Mouse (Mus musculus) T-helper 2 cell (primary cell): Measurements from ENCODE around the gene Tmem63c.

Experiments
- in situ Hi-C: fragments of 300-600 bp; cut with MboI, MseI; formaldehyde crosslinking; loops from one replicate; pipeline ENCODE4 v1.15.1; 2025; ENCODE audit warnings: high pct_unique_total_duplicates

The Tmem63c gene

GRCm38 (mm10) chr12:87000840-87001176, 20.3 kb upstream of the Tmem63c start:
- in situ Hi-C loops = no loop called here

DNA sequence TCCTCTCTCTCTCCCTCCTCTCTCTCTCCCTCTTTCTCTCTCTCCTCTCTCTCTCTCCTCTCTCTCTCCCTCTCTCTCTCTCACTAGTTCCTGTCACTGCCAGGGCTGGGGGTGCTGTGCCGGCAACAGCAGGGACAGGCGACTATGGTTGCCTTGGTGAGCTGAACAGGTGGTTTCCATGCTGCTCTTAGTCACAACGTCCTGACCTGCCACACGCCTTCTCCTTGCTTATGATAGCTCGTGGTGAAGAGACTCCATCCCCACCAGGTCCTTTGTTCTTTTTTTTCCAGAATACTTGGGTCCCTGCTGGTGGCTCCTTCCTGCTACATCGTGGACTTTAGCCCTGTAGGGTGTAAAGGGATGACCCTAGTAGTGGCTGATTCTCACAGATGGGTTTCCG, 18.9 kb upstream of the Tmem63c start:
- in situ Hi-C loops = no loop called here

- in situ Hi-C loops = no loop called here
These were observed 18.3 kb upstream of the Tmem63c start for GRCm38 (mm10) chr12:87002815-87003214.

- in situ Hi-C loops = no loop called here
These were observed 17.5 kb upstream of the Tmem63c start for GRCm38 (mm10) chr12:87003606-87004005.

DNA sequence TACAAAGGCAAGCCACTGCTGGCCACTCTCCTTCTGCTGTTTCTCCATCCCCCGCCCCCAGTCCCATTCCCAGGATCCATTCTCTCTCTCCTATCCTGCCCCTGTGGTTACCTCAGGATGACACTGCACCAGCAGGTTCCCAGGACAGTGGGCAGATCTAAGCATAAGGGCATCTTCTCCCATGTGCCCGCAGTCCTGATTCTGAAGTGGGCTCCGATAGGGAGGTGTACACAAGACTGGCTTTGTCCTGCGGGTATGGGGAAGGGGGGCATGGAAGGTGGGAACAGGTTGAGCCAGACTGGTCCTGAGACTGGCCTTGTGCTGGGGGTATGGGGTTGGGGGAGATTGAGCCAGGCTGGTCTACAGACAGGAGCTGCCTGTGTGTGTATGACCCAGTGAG, 16.5 kb upstream of the Tmem63c start:
- in situ Hi-C loops = no loop called here

- in situ Hi-C loops = no loop called here
These were observed 4.1 kb upstream of the Tmem63c start for GRCm38 (mm10) chr12:87017041-87017440.

DNA sequence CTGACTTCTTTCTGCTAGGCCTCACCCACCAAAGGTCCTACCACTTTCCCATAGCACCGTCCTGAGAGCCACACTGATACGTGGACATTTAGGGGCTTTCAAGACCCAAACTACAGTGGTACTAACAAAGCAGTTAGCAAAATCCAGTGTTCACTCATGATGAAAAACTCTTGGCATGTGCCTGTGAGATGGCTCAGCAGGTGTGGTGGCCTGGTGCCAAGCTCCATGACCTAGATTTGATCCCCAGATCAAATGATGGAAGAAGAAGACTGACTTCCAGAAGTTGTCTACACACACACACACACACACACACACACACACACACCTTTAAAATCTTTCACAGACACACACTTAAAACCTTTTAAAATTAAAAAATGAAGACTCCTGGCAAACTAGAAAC, 2.4 kb upstream of the Tmem63c start:
- in situ Hi-C loops = no loop called here

DNA sequence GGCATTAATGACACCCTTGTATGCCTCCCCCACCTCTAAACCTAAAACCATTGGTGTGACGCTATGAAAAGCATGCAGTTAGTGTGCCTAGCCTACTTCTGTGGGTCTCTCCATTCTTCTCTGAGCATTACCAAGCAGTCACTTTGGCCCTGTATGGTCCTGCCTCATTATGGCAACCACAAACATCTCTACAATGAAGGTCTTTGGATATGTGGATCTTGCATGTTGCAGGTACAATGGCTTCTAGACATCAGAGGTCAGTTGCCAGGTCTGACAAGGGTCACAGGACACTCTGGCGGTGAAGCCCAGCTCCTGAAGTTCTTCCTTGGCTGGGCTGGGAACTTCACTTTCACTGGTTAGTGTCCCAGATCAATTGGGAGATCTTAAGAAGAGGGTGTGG, 866 bp downstream of the Tmem63c start:
- in situ Hi-C loops = no loop called here

- in situ Hi-C loops = no loop called here
These were observed 2.3 kb downstream of the Tmem63c start for GRCm38 (mm10) chr12:87023456-87023855.

- in situ Hi-C loops = no loop called here
These were observed 5.2 kb downstream of the Tmem63c start for GRCm38 (mm10) chr12:87026109-87026870.

GRCm38 (mm10) chr12:87026871-87027240, 5.7 kb downstream of the Tmem63c start:
- in situ Hi-C loops = no loop called here

DNA sequence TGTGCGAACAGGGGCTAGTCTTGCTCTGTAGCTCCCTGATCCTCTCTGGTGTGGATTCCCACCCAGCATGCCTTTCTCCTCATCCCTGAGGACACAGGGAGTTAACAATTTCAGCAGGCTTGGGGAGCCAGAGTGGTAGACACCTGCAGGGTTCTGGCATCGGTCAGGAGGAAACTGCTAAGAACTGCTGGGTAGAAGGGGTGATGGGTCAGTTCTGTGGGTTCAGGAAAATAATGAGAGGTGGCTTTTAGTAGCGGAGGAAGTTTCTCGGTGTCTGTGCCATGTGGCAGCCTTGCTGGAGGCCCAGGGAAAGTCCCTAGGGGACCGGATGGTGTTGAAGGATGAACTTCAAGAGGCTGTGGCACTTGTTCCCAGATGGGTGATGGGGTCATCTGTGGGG, 6.3 kb downstream of the Tmem63c start:
- in situ Hi-C loops = no loop called here

GRCm38 (mm10) chr12:87028068-87028467, 6.9 kb downstream of the Tmem63c start:
- in situ Hi-C loops = no loop called here

DNA sequence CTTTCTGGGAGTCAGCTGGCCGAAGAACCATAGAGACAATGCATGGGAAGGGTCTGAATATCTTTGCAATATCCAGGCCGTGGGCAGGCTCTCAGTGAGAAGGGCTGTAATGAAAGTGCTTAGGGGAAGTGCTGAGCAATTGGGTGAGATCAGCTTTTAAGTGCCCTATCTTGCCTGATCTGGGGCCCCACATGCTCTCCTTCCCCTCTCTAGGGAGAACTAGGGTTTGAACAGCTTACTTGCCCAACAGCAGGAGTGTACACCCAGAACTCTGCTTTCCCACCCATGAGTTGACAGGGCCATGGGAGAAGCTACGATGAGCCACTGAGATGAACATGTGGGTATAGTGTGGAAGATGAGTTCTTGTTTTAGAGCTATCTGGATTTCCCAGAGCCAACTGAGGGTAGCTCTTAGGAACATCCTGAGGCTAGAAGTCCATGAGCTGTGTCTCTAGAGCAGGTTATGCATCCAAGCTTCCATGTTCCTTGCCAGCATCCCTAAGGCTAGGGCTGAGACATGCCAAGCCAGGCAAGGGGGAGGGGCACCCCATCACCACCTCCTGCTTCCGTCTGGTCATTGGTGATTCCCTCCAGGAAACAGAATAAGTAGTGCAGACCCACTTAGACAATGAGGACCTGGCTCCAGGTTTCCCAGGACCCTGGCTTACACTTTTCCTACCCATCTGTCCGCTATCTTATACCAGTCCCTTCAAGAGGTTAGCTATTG, 8.3 kb downstream of the Tmem63c start:
- in situ Hi-C loops = no loop called here

- in situ Hi-C loops = no loop called here
These were observed 10.1 kb downstream of the Tmem63c start for GRCm38 (mm10) chr12:87031163-87031763.

- in situ Hi-C loops = no loop called here
These were observed 15.5 kb downstream of the Tmem63c start for GRCm38 (mm10) chr12:87036631-87037030.

GRCm38 (mm10) chr12:87040166-87040565, 19.0 kb downstream of the Tmem63c start:
- in situ Hi-C loops = no loop called here

GRCm38 (mm10) chr12:87040857-87041256, 19.7 kb downstream of the Tmem63c start:
- in situ Hi-C loops = no loop called here

DNA sequence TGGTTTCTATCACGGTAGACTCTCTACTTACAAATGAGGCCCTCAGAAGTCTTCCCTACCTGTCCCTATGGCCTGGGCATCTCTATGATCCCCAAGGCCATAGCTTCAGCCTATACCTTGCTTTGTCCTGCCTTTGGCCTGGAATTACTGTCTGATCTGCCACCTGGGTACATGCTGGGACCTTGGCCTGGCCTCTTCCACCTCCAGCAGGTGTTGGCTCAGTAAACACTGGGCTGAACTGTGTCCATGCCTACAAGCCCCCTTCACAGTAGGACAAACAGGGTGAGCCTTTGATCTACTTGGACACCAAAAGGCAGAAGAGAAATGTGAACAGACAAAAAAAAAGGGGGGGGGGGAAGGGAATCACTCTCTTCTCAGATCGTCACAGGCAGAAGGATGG, 21.3 kb downstream of the Tmem63c start:
- in situ Hi-C loops = no loop called here

GRCm38 (mm10) chr12:87043221-87043620, 22.1 kb downstream of the Tmem63c start:
- in situ Hi-C loops = no loop called here

DNA sequence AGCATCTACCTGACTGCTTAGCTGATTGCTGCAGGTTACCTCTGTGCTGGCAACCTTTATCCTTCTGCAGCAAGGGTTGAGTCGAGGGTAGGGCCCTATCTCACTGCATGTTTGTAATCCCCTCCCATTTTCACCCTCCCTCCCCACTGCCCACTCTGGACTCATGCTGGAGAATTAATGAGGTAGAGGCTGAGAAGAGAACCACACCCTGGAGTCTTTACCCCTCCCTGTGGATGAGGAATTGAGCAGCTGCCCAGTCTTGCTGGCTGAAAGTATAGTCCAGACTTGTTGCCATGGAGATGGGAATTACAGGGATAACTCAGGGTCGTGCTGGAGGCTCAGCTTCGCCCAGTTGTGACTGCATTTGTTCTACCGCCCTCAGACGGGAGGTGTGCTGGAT, 23.6 kb downstream of the Tmem63c start:
- in situ Hi-C loops = no loop called here

- in situ Hi-C loops = no loop called here
These were observed 26.4 kb downstream of the Tmem63c start for GRCm38 (mm10) chr12:87047536-87047935.
